Mouse (Mus musculus): ENCODE data around the gene Top1. TPM values are rescaled to one million over a fixed set of nuclear protein-coding genes. Genes with fewer than 3 reads are reported as not detected.

Gene Top1
- polyA plus RNA-seq, 1 experiment from 2014 or later = 65.3 TPM

- Histone ChIP-seq H3K9me3 (no peaks in the 10 kb centered on the region), H3K9ac (no peak overlapping the region), H3K4me2 (replicated peaks) (peak overlapping the region; percentile 32; the same call in 1 of the 2 replicates), H3K4me1 (replicated peaks) (peaks cover 28% of the 10 kb centered on the region), H3K4me3 (replicated peaks) (no peak overlapping the region), H3K27ac (peak overlapping the region; percentile 73), H3K36me3 (no peaks in the 10 kb centered on the region), H3K27me3 (replicated peaks) (no peaks in the 10 kb centered on the region)
- no peak for ATAC-seq
- 84% methylated on average over 11 of the region's 11 CpGs for WGBS
Observed at GRCm38 (mm10) chr2:160621001-160621448, 24.7 kb upstream of the Top1 start.

- Histone ChIP-seq H3K4me3 (replicated peaks) (no peak overlapping the region), H3K9ac (no peak overlapping the region), H3K4me2 (replicated peaks) (peak overlapping the region; percentile 32), H3K27me3 (replicated peaks) (no peaks in the 10 kb centered on the region), H3K27ac (peak overlapping the region; percentile 73), H3K36me3 (no peaks in the 10 kb centered on the region), H3K9me3 (no peaks in the 10 kb centered on the region), H3K4me1 (replicated peaks) (peaks cover 28% of the 10 kb centered on the region)
- ATAC-seq = peak; percentile 71
- 20% methylated on average over 5 of the region's 5 CpGs for WGBS
Observed at GRCm38 (mm10) chr2:160621661-160622211, 24.0 kb upstream of the Top1 start.

GRCm38 (mm10) chr2:160622646-160623045 lies 23.0 kb upstream of the Top1 start:
- no peaks in the 10 kb centered on the region for H3K27me3 ChIP-seq (replicated peaks)
- H3K4me1 ChIP-seq (replicated peaks) = peaks cover 28% of the 10 kb centered on the region
- no peak for ATAC-seq
- peak overlapping the region; percentile 73; the same call in 1 of the 2 replicates for H3K27ac ChIP-seq
- H3K36me3 ChIP-seq = no peaks in the 10 kb centered on the region
- H3K4me2 ChIP-seq (replicated peaks) = no peak overlapping the region
- H3K4me3 ChIP-seq (replicated peaks) = no peak overlapping the region
- H3K9ac ChIP-seq = no peak overlapping the region
- H3K9me3 ChIP-seq = no peaks in the 10 kb centered on the region
- WGBS = 93% methylated on average over 3 of the region's 3 CpGs

GRCm38 (mm10) chr2:160623745-160624144 lies 21.9 kb upstream of the Top1 start:
- Histone ChIP-seq H3K9me3 (no peaks in the 10 kb centered on the region), H3K4me1 (replicated peaks) (peaks cover 27% of the 10 kb centered on the region), H3K4me3 (replicated peaks) (no peak overlapping the region), H3K27me3 (replicated peaks) (no peaks in the 10 kb centered on the region), H3K4me2 (replicated peaks) (no peak overlapping the region), H3K27ac (no peak overlapping the region), H3K36me3 (no peaks in the 10 kb centered on the region), H3K9ac (no peak overlapping the region)
- 74% methylated on average over 3 of the region's 3 CpGs for WGBS
- no peak for ATAC-seq

- H3K4me3 ChIP-seq (replicated peaks) = no peak overlapping the region
- no peak overlapping the region for H3K27ac ChIP-seq
- no peaks in the 10 kb centered on the region for H3K27me3 ChIP-seq (replicated peaks)
- no peaks in the 10 kb centered on the region for H3K36me3 ChIP-seq
- ATAC-seq = no peak
- H3K9me3 ChIP-seq = no peaks in the 10 kb centered on the region
- H3K4me2 ChIP-seq (replicated peaks) = no peak overlapping the region
- no peaks in the 10 kb centered on the region for H3K4me1 ChIP-seq (replicated peaks)
- 80% methylated on average over 11 of the region's 11 CpGs for WGBS
- H3K9ac ChIP-seq = no peak overlapping the region
Observed at GRCm38 (mm10) chr2:160627207-160628025, 18.3 kb upstream of the Top1 start.

GRCm38 (mm10) chr2:160628055-160628454 lies 17.6 kb upstream of the Top1 start:
- no peak for ATAC-seq
- no peak overlapping the region for H3K4me2 ChIP-seq (replicated peaks)
- no peak overlapping the region for H3K27ac ChIP-seq
- H3K9ac ChIP-seq = no peak overlapping the region
- H3K27me3 ChIP-seq (replicated peaks) = no peaks in the 10 kb centered on the region
- no peak overlapping the region for H3K4me3 ChIP-seq (replicated peaks)
- H3K4me1 ChIP-seq (replicated peaks) = no peaks in the 10 kb centered on the region
- H3K36me3 ChIP-seq = no peaks in the 10 kb centered on the region
- H3K9me3 ChIP-seq = no peaks in the 10 kb centered on the region
- WGBS = 79% methylated on average over 5 of the region's 5 CpGs

- H3K9ac ChIP-seq = no peak overlapping the region
- H3K27ac ChIP-seq = no peak overlapping the region
- 90% methylated on average over 12 of the region's 12 CpGs for WGBS
- no peaks in the 10 kb centered on the region for H3K4me1 ChIP-seq (replicated peaks)
- no peaks in the 10 kb centered on the region for H3K9me3 ChIP-seq
- no peaks in the 10 kb centered on the region for H3K27me3 ChIP-seq (replicated peaks)
- H3K4me3 ChIP-seq (replicated peaks) = no peak overlapping the region
- no peaks in the 10 kb centered on the region for H3K36me3 ChIP-seq
- ATAC-seq = no peak
- H3K4me2 ChIP-seq (replicated peaks) = no peak overlapping the region
Observed at GRCm38 (mm10) chr2:160628666-160629527, 16.8 kb upstream of the Top1 start.

- no peak for ATAC-seq
Observed at GRCm38 (mm10) chr2:160629528-160629830, 16.2 kb upstream of the Top1 start.

GRCm38 (mm10) chr2:160630872-160631597 lies 14.7 kb upstream of the Top1 start:
- no peak overlapping the region for H3K9ac ChIP-seq
- no peak overlapping the region for H3K4me2 ChIP-seq (replicated peaks)
- H3K36me3 ChIP-seq = no peaks in the 10 kb centered on the region
- no peak overlapping the region for H3K27ac ChIP-seq
- H3K27me3 ChIP-seq (replicated peaks) = no peaks in the 10 kb centered on the region
- H3K4me1 ChIP-seq (replicated peaks) = no peaks in the 10 kb centered on the region
- no peak for ATAC-seq
- H3K4me3 ChIP-seq (replicated peaks) = no peak overlapping the region
- 83% methylated on average over 9 of the region's 9 CpGs for WGBS
- no peaks in the 10 kb centered on the region for H3K9me3 ChIP-seq

More at GRCm38 (mm10) chr2:160629528-160629830, 16.2 kb upstream of the Top1 start:
- Histone ChIP-seq H3K4me1 (replicated peaks) (no peaks in the 10 kb centered on the region), H3K36me3 (no peaks in the 10 kb centered on the region), H3K4me3 (replicated peaks) (no peak overlapping the region), H3K4me2 (replicated peaks) (no peak overlapping the region), H3K27ac (no peak overlapping the region), H3K9ac (no peak overlapping the region), H3K9me3 (no peaks in the 10 kb centered on the region), H3K27me3 (replicated peaks) (no peaks in the 10 kb centered on the region)
- 88% methylated on average over 8 of the region's 8 CpGs for WGBS

- peak; percentile 58; the same call in 1 of the 2 replicates for ATAC-seq
- Histone ChIP-seq H3K27me3 (replicated peaks) (no peaks in the 10 kb centered on the region), H3K4me2 (replicated peaks) (no peak overlapping the region), H3K9ac (no peak overlapping the region), H3K27ac (no peak overlapping the region), H3K4me1 (replicated peaks) (no peaks in the 10 kb centered on the region), H3K36me3 (no peaks in the 10 kb centered on the region), H3K9me3 (no peaks in the 10 kb centered on the region), H3K4me3 (replicated peaks) (no peak overlapping the region)
- 76% methylated on average over 13 of the region's 13 CpGs for WGBS
Observed at GRCm38 (mm10) chr2:160639911-160640717, 5.6 kb upstream of the Top1 start.

- Histone ChIP-seq H3K9me3 (no peaks in the 10 kb centered on the region), H3K4me2 (replicated peaks) (no peak overlapping the region), H3K4me1 (replicated peaks) (no peaks in the 10 kb centered on the region), H3K36me3 (no peaks in the 10 kb centered on the region), H3K27ac (no peak overlapping the region), H3K4me3 (replicated peaks) (no peak overlapping the region), H3K9ac (no peak overlapping the region), H3K27me3 (replicated peaks) (no peaks in the 10 kb centered on the region)
- ATAC-seq = no peak
- 58% methylated on average over 2 of the region's 2 CpGs for WGBS
Observed at GRCm38 (mm10) chr2:160641176-160641575, 4.5 kb upstream of the Top1 start.

Measured in intestine, embryonic 15.5 days (tissue).